Mouse (Mus musculus) cerebellum, adult 2 months (tissue): ENCODE measurements at regions not wholly inside any gene's neighbourhood (a gene's known extent, or its start where the extent isn't known, plus 50 kb on each side); places are given as distances from the start of the nearest gene placed in this dataset.

Experiments used
- CTCF ChIP-seq: fragments of 200-500 bp; IDR thresholded peaks from 2 replicates; pipeline ENCODE4 v1.5.1; 2011; ENCODE audit warnings: low read depth, mild to moderate bottlenecking, control low read depth, low read length, moderate library complexity, borderline replicate concordance; ENCODE audit not compliant: insufficient read depth
- POLR2A ChIP-seq: fragments of 200-500 bp; IDR thresholded peaks from 2 replicates; pipeline ENCODE4 v1.6.1; 2011; ENCODE audit warnings: low read length, control low read depth, borderline replicate concordance; ENCODE audit not compliant: insufficient read depth

GRCm38 (mm10) chr7:72691859-72692258, 385.5 kb upstream of the Mctp2 start:
- TF ChIP-seq CTCF (no peak), POLR2A (no peak)
